ENCODE assay signal across 8 mouse cellular contexts in the genomic region with DNA sequence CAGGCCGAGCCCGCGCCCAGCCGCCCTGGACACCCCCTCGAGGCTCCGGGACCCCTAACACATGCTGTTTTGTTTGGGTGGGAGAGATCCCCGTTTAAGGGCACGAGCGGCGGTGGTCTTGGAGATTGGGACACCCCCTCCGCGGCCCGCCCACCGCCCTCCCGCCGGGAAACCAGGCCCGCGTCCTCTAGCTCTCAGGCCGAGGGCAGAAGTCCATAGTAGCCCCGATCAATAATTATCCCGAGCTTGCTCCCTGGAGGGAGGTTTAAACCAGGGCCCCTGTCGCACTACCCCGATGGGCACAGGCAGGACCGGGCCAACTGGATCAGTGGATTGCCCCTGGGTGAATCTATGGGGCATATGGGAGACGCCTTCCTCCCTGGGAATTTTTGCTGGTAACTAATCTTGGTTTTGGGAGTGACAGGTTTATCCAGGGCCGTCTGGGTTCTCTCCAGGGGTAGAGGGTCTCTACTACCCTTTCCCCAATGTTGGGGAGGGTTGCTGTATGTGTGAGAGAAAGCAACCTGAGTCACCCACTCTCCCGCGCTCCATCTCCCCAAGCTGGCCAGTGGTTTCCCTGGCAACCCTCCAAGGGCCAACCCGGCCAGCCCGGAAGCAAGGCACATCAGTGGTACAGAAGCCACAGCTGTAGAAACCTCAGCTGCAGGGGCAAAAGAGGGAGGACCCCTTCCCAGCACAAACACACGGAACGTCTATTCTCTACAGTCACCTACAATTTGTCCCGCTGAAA. TPM values are rescaled to one million over a fixed set of nuclear protein-coding genes. Genes with fewer than 3 reads are reported as not detected.
DNase-seq lines count a peak whose midpoint lies in the region; ATAC-seq and TF ChIP-seq lines count a peak whose summit lies in the region.

No protein-coding gene starts in this region.

- dilution Hi-C loops in CH12.LX (cut with MboI; ENCODE audit: extremely low pct_ligation_motif_present, extremely low pct_unique_long_range_greater_than_20kb, low sequenced_read_pairs), result no loop called here

- TF ChIP-seq CTCF in CH12.LX (conservative IDR thresholded peaks at IDR 0.05 in 1 of 2, IDR thresholded peaks at IDR 0.05 in 1 of 2; ENCODE audit: low read depth in 2 of 2, low read length in 2 of 2), result no peak

- no peak for TF ChIP-seq EP300 in CH12.LX (IDR thresholded peaks at IDR 0.05; ENCODE audit: low read length)

- peak overlapping the region; percentile 80 for H3K4me2 ChIP-seq in CH12.LX (ENCODE audit: insufficient read depth, low read depth, poor library complexity, severe bottlenecking)
- H3K4me2 ChIP-seq in embryonic facial prominence, embryonic 11.5 days (ENCODE audit: low read depth, low read length), result peak overlapping the region; percentile 94
- peak overlapping the region; percentile 88 for H3K4me2 ChIP-seq in heart, embryonic 11.5 days
- H3K4me2 ChIP-seq in kidney, embryonic 15.5 days, result peak overlapping the region; percentile 92
- peak overlapping the region; percentile 87 for H3K4me2 ChIP-seq in lung, embryonic 15.5 days

- ATAC-seq in embryonic facial prominence, embryonic 11.5 days (replicated peaks; ENCODE audit: insufficient number of reproducible peaks, low FRiP score, low TSS enrichment, low read depth), result peak; percentile 78
- peak; percentile 39; the same call in 1 of the 2 replicates for ATAC-seq in heart, embryonic 11.5 days (replicated peaks; ENCODE audit: insufficient number of reproducible peaks, low FRiP score, low TSS enrichment)
- peak; percentile 67 for ATAC-seq in kidney, embryonic 15.5 days (replicated peaks; ENCODE audit: low FRiP score)
- ATAC-seq in lung, embryonic 15.5 days (ENCODE audit: borderline replicate concordance, extremely low read depth, low FRiP score, low TSS enrichment), result peak; percentile 40; the same call in 1 of the 2 replicates

- peaks cover 54% of the 10 kb centered on the region for H3K27me3 ChIP-seq in CH12.LX (replicated peaks)
- H3K27me3 ChIP-seq in embryonic facial prominence, embryonic 11.5 days (ENCODE audit: control insufficient read depth, insufficient read depth, low read length), result no peaks in the 10 kb centered on the region
- peaks cover 26% of the 10 kb centered on the region for H3K27me3 ChIP-seq in heart, embryonic 11.5 days (ENCODE audit: control insufficient read depth, insufficient read depth, low read length)
- H3K27me3 ChIP-seq in kidney, embryonic 15.5 days, result peaks cover 19% of the 10 kb centered on the region; the same call in 1 of the 2 replicates
- peaks cover 24% of the 10 kb centered on the region; the same call in 1 of the 2 replicates for H3K27me3 ChIP-seq in lung, embryonic 15.5 days

- H3K79me2 ChIP-seq in CH12.LX (replicated peaks; ENCODE audit: control insufficient read depth, extremely low read depth, insufficient read depth, poor library complexity, severe bottlenecking), result peaks cover 21% of the 10 kb centered on the region

- no peak for TF ChIP-seq POLR2A in CH12.LX (IDR thresholded peaks at IDR 0.05; ENCODE audit: low read depth, low read length)

- H3K9me3 ChIP-seq in CH12.LX (replicated peaks; ENCODE audit: low read length), result no peaks in the 10 kb centered on the region
- H3K9me3 ChIP-seq in embryonic facial prominence, embryonic 11.5 days (replicated peaks; ENCODE audit: control insufficient read depth, low read length), result no peaks in the 10 kb centered on the region
- no peaks in the 10 kb centered on the region for H3K9me3 ChIP-seq in heart, embryonic 11.5 days (replicated peaks; ENCODE audit: control insufficient read depth, low read length)
- no peaks in the 10 kb centered on the region for H3K9me3 ChIP-seq in kidney, embryonic 15.5 days (replicated peaks)
- H3K9me3 ChIP-seq in lung, embryonic 15.5 days, result no peaks in the 10 kb centered on the region

- no peaks in the 10 kb centered on the region for H3K36me3 ChIP-seq in CH12.LX (replicated peaks in 1 of 2; ENCODE audit: control insufficient read depth in 1 of 2, insufficient read depth in 1 of 2, low read length in 1 of 2)
- no peaks in the 10 kb centered on the region for H3K36me3 ChIP-seq in embryonic facial prominence, embryonic 11.5 days (replicated peaks; ENCODE audit: control insufficient read depth, insufficient read depth, low read depth, low read length)
- no peaks in the 10 kb centered on the region for H3K36me3 ChIP-seq in heart, embryonic 11.5 days (ENCODE audit: control insufficient read depth, insufficient read depth, low read length)
- H3K36me3 ChIP-seq in kidney, embryonic 15.5 days, result no peaks in the 10 kb centered on the region
- no peaks in the 10 kb centered on the region for H3K36me3 ChIP-seq in lung, embryonic 15.5 days

- in situ Hi-C loops in CH12.LX (cut with MboI; ENCODE audit: low pct_ligation_motif_present, low pct_unique_long_range_greater_than_20kb, low sequenced_read_pairs), result no loop called here

- peaks cover 5 to 29% of the 10 kb centered on the region in 2 experiments for H3K4me1 ChIP-seq in CH12.LX (ENCODE audit: control insufficient read depth in 1 of 2, insufficient read depth in 2 of 2)
- H3K4me1 ChIP-seq in embryonic facial prominence, embryonic 11.5 days (ENCODE audit: control insufficient read depth, insufficient read depth, low read length), result no peaks in the 10 kb centered on the region; the same call in 1 of the 2 replicates
- H3K4me1 ChIP-seq in heart, embryonic 11.5 days (ENCODE audit: control insufficient read depth, insufficient read depth, low read length), result peaks cover 19% of the 10 kb centered on the region
- peaks cover 30% of the 10 kb centered on the region for H3K4me1 ChIP-seq in kidney, embryonic 15.5 days
- H3K4me1 ChIP-seq in lung, embryonic 15.5 days, result peaks cover 24% of the 10 kb centered on the region

- DNase-seq in CH12.LX (ENCODE audit: extremely low read depth), result no peak
- peak; percentile 83 to 94 for DNase-seq in adrenal gland, adult (ENCODE audit: inconsistent age in 2 of 2, low spot score in 1 of 2)
- DNase-seq in embryonic facial prominence, embryonic 11.5 days (ENCODE audit: low spot score), result peak; percentile 64
- peak; percentile 68 for DNase-seq in ovary, postnatal 36 days (ENCODE audit: low spot score)
- DNase-seq in yolk sac, embryonic 10.5 days (ENCODE audit: low spot score), result peak; percentile 86

- under 1% methylated on average over 32 of the region's 33 CpGs for WGBS in embryonic facial prominence, embryonic 11.5 days
- WGBS in heart, embryonic 11.5 days (ENCODE audit: insufficient replicate concordance), result 1% methylated on average over 33 of the region's 33 CpGs
- WGBS in kidney, embryonic 15.5 days, result under 1% methylated on average over 32 of the region's 33 CpGs
- 2% methylated on average over 33 of the region's 33 CpGs for WGBS in lung, embryonic 15.5 days

- no peak for TF ChIP-seq RAD21 in CH12.LX (IDR thresholded peaks at IDR 0.05; ENCODE audit: low read depth, low read length)

- H3K9ac ChIP-seq in CH12.LX (ENCODE audit: insufficient read depth, low read depth), result peak overlapping the region; percentile 88
- peak overlapping the region; percentile 96 for H3K9ac ChIP-seq in embryonic facial prominence, embryonic 11.5 days (replicated peaks; ENCODE audit: low read length)
- peak overlapping the region; percentile 99 for H3K9ac ChIP-seq in heart, embryonic 11.5 days (ENCODE audit: low read depth, low read length)
- peak overlapping the region; percentile 90 for H3K9ac ChIP-seq in kidney, embryonic 15.5 days
- H3K9ac ChIP-seq in lung, embryonic 15.5 days, result peak overlapping the region; percentile 92

- no peak overlapping the region for H3K27ac ChIP-seq in CH12.LX (ENCODE audit: insufficient read depth, low read depth)
- H3K27ac ChIP-seq in embryonic facial prominence, embryonic 11.5 days (replicated peaks; ENCODE audit: low read depth, low read length), result peak overlapping the region; percentile 28; the same call in 1 of the 2 replicates
- H3K27ac ChIP-seq in heart, embryonic 11.5 days (ENCODE audit: low read depth, low read length), result peak overlapping the region; percentile 93
- H3K27ac ChIP-seq in kidney, embryonic 15.5 days, result peak overlapping the region; percentile 89
- H3K27ac ChIP-seq in lung, embryonic 15.5 days, result peak overlapping the region; percentile 80

- peak overlapping the region; percentile 58 to 84 (median 79) for H3K4me3 ChIP-seq in CH12.LX (replicated peaks in 1 of 3; ENCODE audit: low read depth in 2 of 3, low read length in 2 of 3, poor library complexity in 1 of 3)
- H3K4me3 ChIP-seq in embryonic facial prominence, embryonic 11.5 days (ENCODE audit: low read depth, low read length), result peak overlapping the region; percentile 91
- H3K4me3 ChIP-seq in heart, embryonic 11.5 days (ENCODE audit: low read depth, low read length), result peak overlapping the region; percentile 94
- H3K4me3 ChIP-seq in kidney, embryonic 15.5 days (replicated peaks), result peak overlapping the region; percentile 95
- peak overlapping the region; percentile 89 for H3K4me3 ChIP-seq in lung, embryonic 15.5 days

TF ChIP-seq in CH12.LX, 34 proteins besides CTCF, POLR2A, EP300 and RAD21 (continues in another document):
- TF ChIP-seq TCF12 (IDR thresholded peaks at IDR 0.05; ENCODE audit: low read depth, low read length) (no peak), BHLHE40 (IDR thresholded peaks at IDR 0.05; ENCODE audit: low read depth, low read length) (no peak), POLR2AphosphoS2 (IDR thresholded peaks at IDR 0.05; ENCODE audit: low read depth, low read length) (no peak), ETS1 (conservative IDR thresholded peaks at IDR 0.05; ENCODE audit: low read depth, low read length) (no peak), NRF1 (IDR thresholded peaks at IDR 0.05; ENCODE audit: low read depth, low read length) (no peak), CHD1 (IDR thresholded peaks at IDR 0.05; ENCODE audit: low read depth, low read length) (no peak), CHD2 (IDR thresholded peaks at IDR 0.05; ENCODE audit: low read length) (no peak)

RNA-seq across cellular contexts. Expression of gene Stat5b, which starts 0.4 kb away (rescaled TPM):
- total RNA-seq in CH12.LX (2012; rRNA removed), result 19.4 and 24.4 TPM in 2 replicates
- 9.7 and 11.4 TPM in 2 replicates for total RNA-seq in CH12.LX (2014; rRNA removed)
- polyA plus RNA-seq in CH12.LX (2012; ENCODE audit: insufficient read length, low read depth), result 12.1 and 14.0 TPM in 2 replicates
- 17.9 and 18.1 TPM in 2 replicates for polyA plus RNA-seq in embryonic facial prominence, embryonic 11.5 days (2014; fragmentation: Nextera tagmentation; extraction: Ambion mirVana)
- polyA plus RNA-seq in heart, embryonic 11.5 days (2014; fragmentation: Nextera tagmentation; extraction: Ambion mirVana), result 26.4 and 32.0 TPM in 2 replicates
- 19.6 and 19.9 TPM in 2 replicates for polyA plus RNA-seq in kidney, embryonic 15.5 days (2015; fragmentation: Nextera tagmentation; extraction: Ambion mirVana)
- 28.1 TPM in 2 replicates for polyA plus RNA-seq in lung, embryonic 15.5 days (2015; fragmentation: Nextera tagmentation; extraction: Ambion mirVana)

RNA-seq across cellular contexts. Expression of gene Stat5a, which starts 8.2 kb away (rescaled TPM):
- total RNA-seq in CH12.LX (2012; rRNA removed) (18.7 and 23.6 TPM in 2 replicates), CH12.LX (2014; rRNA removed) (17.4 and 17.5 TPM in 2 replicates)
- polyA plus RNA-seq in CH12.LX (2012; ENCODE audit: insufficient read length, low read depth), result 21.2 and 23.0 TPM in 2 replicates
- polyA plus RNA-seq in embryonic facial prominence, embryonic 11.5 days (2014; fragmentation: Nextera tagmentation; extraction: Ambion mirVana), result 1.6 and 1.9 TPM in 2 replicates
- 5.6 and 5.9 TPM in 2 replicates for polyA plus RNA-seq in heart, embryonic 11.5 days (2014; fragmentation: Nextera tagmentation; extraction: Ambion mirVana)
- polyA plus RNA-seq in kidney, embryonic 15.5 days (2015; fragmentation: Nextera tagmentation; extraction: Ambion mirVana), result 3.1 and 3.7 TPM in 2 replicates
- polyA plus RNA-seq in lung, embryonic 15.5 days (2015; fragmentation: Nextera tagmentation; extraction: Ambion mirVana), result 8.2 and 9.5 TPM in 2 replicates
